Mouse (Mus musculus) MEL-GATA-1-ER (cell line): ENCODE measurements around the gene Ccdc27.
A peak's percentile ranks its signal among the peaks of the same experiment; 100 is the strongest.

Experiments used
- DNase-seq: peaks from one replicate; pipeline ENCODE4 v3.0.0-alpha.2; 2012; ENCODE audit warnings: low read depth; ENCODE audit errors: extremely low read depth

Ccdc27 gene

DNA sequence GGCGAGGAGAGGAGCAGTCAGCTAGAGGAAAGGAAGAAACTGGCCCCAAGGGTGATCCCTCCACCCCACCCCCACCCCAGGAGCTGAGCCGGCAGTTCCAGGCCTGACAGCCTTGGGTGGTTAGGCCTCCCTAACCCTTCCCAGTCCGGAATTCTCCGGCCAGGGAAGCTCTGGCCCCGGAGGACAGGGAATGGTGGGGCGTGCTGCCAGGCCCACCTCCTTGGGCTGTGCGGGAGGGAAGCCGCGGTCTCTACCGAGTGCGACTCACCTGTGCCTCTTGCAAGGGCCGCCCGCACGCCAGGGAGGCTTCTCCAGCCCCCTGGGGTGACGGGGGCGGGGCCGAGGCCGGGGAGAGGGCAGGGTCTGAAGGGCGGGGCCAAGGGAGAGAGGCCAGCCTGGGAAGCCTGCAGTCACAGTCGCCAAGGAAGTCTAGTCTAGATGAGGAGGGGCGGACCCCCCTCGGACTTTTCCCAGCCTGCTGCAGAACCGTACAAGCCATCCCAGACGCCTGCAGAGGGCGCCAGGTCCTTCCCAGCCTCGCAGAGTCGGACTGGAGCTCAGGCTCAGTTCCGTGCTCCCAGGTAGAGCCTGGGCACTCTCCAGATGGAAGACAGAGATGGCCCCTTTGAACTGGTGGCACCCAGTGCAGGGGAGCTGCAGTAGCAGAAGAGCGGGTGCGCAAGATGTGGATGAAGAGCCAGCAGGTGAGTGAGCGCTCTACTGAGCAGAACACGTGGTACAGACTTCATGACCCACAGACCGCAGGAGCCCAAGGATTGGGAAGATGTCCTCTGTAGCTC lies 16.6 kb downstream of the Ccdc27 start, which contains the start of gene Smim1:
Gene Smim1, minus strand, starts transcription at position 590 of the 800 bp plus-strand sequence.
- peak; percentile 84 for DNase-seq

DNA sequence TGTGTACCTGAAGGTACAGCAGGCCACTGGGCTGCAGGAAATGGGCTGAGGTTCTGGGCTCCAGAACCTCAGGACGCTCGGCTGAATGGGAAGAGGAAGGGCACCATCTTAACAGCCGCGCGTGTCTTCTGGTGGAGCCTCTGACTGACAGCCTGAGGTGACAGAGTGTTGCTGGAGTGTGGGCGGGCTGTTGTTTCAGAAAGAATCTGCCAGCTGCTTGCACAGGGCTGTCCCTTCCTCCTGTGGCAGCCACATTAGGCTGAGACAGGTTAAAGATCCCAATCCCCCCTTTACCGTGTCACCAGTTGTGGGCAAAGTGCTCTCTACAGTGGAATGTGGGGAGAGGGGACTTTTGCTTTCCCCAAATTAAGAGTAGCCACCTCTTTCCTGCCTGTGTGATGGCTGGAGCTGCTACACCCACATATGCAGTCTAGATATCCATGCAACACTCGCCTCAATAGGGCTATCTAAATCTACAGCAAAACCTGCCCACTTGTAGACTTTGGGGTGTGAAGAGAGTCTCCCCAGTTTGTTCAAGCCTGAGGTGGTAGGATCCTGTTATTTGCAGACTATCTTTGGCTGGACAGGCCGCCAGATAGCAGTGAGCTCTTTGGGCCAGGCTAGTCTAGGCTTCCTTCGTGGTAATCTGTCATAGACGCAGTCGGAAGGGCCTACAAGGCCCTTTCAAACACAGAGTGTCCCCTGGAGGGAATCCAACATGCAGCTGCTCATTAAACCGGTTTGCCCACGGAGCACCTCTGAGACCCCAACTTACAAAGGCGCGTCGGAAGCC lies 17.6 kb downstream of the Ccdc27 start:
- DNase-seq, result peak; percentile 43

DNA sequence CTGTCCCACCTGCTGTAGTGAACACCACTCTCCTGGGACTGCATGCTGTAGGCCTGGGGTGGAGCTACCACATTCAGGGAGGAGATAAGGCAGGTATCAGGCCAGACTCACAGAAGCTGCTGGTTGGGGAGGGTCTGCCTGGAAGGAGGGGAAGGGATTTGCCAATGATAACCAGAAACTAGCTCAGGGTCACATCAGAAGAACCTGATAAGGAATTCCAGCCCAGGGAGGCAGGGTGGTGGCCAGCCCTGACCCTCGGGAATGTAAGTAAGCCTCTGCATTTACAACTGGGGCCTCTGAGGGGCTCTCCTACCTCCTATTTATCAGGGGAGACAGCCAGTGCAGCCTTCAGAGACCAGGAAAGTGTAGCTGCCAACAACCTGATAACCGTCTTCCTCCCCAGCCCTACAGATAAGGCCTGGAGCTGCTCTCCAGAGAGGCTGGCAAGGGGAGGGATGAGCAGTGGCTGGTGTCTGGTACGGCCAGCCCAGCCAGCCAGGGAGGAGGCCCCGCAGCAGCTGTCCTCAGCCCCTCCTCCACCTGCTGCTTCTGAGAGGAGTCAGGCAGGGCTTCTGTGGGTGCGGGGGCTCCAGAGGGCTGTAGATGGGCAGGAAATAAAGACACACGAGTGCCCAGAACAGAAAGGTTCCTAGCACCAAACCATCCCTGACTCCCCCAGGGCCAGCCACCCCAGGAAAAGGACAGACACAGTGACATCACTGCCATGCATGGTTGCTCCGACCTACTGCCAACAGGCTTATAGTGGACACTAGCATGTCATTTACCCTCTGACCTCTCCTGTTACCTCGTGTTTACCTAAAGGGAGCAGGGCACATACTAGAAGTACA lies 18.5 kb downstream of the Ccdc27 start:
- DNase-seq, result peak; percentile 92

DNA sequence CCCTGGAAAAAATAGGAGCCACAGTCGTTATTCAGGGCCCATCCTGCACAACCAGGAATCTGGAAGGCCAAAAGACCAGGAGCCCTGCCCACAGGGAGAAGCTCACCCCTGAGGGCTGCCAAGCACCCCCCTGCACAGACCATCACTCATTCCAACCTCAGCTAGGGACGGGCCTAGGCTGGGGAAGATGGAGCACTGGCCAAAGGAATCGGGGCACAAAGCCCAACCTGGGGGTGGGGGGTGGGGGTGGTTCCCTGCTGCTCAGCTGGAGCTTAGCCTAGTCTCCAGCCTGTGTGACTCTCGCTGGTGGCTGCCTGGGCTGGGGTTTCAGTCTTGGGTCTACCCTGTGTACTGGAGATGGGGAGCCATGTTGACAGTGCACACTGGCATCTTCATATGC lies 19.6 kb downstream of the Ccdc27 start:
- DNase-seq, result no peak

DNA sequence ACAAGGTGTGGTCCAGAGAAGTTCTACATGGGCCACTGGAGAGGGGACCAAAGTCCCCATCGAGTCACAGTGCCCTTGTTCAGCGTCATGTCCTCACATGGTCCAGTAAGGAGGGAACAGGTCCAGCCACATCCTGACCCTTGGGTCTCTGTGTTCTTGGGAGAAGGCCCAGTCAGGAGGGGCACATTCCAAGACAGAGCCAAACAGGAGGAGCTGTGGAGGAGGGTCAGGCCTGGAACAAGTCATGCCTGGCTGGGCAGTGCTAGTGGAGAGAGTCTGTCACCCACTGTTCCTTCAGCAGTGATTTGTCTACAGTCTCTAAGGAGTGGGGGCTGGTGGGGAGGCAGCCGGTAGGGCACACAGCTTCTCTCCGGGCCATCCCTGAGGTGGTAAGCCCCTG lies 20.1 kb downstream of the Ccdc27 start:
- no peak for DNase-seq

DNA sequence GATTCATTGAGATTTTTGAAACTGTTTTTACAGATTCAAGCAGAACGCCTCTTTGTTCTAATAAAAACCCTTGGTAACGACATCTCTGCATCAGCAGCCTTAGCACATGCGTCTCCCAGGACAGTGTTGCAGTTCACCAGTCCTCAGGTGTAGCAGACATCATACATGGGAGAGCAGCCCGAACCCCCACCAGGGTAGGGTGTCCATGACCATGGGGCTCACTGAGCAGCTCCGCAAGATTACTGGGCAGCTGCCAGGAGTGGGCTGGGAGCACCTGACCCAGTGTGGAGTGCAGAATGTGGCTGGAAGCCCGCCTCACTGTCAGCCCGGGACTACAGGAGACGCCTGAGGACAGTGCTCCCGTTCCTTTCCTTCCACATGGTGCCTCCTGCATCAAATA lies 21.0 kb downstream of the Ccdc27 start:
- no peak for DNase-seq

DNA sequence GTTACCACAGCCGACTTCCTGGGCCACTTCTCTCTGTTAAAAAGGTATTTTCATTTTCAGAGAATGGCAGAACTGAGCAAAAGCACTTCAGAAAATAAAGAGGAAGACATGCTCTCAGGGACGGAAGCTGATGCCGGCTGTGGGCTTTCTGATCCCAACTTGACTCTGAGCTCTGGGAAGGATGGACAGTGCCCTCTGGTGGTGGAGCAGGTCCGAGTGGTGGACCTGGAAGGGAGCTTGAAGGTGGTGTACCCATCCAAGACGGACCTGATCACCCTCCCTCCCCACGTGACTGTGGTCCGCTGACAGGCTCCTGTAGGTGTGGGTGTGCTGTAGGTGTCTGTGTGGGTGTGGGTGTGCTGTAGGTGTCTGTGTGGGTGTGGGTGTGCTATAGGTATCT lies 22.9 kb downstream of the Ccdc27 start:
- no peak for DNase-seq

DNA sequence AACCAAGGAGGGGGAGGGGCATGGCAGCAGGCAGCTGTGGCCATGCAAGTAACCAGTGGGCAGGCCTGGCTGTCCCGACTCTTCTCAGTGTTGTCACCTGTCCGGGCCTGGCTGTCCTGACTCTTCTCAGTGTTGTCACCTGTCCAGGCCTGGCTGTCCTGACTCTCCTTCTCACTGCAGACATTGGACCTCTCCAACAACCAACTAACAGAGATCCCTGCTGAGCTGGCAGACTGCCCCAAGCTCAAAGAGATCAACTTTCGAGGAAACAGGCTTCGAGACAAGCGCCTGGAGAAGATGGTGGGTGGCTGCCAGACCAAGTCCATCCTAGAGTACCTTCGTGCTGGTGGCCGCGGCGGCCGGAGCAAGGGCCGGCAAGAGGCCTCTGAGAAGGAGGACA lies 27.0 kb downstream of the Ccdc27 start:
- DNase-seq, result no peak

DNA sequence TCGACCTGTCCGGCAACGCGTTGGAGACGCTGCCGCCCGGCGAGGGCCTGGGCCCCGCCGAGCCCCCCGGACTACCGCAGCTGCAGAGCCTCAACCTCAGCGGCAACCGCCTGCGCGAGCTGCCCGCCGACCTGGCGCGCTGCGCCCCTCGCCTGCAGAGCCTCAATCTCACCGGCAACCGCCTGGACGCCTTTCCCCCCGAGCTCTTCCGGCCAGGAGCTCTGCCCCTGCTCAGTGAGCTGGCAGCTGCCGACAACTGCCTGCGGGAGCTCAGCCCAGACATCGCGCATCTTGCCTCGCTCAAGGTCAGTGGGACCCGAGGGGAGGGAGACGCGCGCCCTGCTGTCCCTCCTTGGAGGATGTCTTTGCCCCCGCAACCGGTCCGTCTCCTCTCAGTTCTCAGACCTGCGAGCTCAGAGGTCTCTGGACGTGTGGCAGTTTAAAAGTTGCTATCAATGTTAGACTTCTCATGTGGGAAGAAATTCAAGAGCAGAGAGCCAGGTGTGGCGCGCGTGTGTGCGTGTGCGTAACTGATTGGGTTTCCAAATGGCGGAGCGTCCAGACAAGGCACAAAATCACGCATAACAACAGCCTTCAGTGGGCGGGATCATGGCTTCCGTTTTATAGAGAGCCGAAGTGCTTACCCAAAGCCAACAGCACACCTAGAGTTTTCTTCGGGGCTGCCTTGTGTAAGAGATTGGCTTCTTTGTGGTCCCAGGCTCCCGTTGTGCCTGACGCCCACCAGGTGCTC lies 30.2 kb downstream of the Ccdc27 start:
- DNase-seq, result no peak

DNA sequence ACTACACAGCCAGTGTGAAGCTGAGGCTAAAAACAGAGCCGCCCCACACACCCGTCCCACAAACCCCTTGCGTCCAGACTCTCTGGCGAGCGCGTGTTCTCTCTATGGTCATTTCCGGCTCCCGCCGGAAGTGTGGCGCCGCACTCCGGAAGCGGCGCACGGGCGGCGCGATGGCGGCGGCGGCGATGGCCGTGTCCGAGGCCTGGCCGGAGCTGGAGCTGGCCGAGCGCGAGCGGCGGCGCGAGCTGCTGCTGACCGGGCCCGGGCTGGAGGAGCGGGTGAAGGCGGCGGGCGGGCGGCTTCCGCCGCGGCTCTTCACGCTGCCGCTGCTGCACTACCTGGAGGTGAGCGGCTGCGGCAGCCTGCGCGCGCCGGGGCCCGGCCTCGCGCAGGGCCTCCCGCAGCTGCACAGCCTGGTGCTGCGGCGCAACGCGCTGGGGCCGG lies 30.8 kb downstream of the Ccdc27 start, which contains the start of gene Lrrc47:
Gene Lrrc47, plus strand, starts transcription at position 86 of the 444 bp plus-strand sequence.
- peak; percentile 52 for DNase-seq

DNA sequence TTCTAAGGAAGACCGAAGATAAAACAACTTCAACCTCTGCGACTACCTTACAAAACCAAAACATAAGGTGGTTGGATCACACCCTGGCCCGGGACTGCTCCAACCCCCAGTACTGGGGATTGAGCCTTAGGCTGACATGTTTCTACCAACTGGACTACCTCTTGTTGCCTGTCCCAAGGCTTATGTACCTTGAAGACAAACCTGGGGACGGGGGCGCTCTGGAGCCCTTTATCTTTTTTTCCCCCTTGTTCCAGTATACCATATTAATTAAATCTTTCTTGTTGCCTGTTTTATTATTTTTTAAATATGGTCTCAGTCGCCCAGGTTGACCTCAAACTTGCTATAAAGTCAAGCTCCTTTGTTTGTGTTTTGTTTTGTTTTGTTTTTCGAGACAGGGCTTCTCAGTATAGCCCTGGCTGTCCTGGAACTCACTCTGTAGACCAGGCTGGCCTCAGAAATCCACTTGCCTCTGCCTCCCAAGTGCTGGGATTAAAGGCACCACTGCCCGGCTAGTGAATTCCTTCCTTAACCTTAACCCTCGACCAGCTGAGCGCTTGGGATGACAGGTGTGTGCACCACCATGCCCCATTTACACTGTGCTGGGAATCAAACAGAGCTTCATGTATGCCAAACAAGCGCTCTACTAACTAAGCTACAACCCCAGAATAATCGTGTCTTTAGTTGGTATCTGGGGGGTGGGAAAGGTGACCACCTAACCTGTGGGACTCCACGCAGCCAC lies 31.4 kb downstream of the Ccdc27 start:
- DNase-seq, result no peak

DNA sequence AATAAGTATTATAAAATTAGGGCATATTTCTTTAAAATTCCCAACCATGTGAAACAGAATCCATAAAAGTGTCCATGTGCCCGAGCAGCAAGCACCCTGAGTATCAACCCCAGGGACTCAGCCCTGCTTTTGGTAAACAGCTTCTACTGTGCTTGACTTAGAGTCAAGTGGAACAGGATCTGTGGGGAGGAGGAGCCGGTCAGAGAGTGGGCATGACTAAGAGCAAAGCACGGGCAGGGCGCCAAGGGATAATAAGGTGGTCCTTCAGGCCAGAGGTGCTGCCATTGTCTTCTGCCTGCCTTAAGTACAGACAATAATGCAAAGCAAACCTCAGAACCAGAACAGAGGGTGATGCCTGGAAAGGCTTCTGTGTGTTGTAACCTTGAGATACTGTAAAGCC lies 34.7 kb downstream of the Ccdc27 start:
- DNase-seq, result no peak

DNA sequence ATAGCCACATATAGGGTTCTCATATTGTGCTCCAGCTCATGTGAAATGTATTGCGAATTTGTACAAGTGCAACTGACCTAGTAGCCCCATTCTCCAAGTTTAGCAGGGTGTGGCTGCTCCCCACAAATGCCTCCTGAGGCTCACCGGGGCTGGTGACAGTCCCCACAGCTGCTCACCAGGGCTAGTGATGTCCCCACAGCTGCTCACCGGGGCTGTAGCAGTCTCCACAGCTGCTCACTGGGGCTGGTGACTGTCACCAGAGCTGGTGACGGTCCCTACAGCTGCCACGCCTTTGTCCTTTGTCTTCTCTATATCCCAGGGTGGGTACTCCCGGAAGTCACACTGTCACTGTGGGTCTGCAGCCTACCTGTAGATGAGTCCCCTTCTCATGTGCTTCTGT lies 36.2 kb downstream of the Ccdc27 start:
- DNase-seq, result no peak

DNA sequence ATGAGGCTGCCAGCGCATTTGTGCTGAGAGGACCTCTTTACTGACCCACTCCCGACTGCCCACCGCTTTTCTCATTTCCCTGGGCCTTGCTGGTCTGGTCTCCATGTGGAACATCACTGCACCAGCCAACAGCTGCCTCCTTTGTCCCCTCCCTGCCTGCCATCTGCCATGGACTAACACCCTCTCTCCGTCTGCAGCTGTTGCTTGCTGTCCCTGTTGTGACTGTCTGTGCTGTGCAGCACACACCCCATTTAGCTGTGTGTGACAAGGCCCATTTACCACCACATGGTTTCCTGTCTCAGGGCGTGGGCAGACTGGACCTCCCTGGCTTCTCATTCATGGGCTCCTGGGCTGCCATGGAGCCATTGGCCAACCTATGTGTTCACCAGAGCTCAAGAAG lies 37.0 kb downstream of the Ccdc27 start:
- no peak for DNase-seq

DNA sequence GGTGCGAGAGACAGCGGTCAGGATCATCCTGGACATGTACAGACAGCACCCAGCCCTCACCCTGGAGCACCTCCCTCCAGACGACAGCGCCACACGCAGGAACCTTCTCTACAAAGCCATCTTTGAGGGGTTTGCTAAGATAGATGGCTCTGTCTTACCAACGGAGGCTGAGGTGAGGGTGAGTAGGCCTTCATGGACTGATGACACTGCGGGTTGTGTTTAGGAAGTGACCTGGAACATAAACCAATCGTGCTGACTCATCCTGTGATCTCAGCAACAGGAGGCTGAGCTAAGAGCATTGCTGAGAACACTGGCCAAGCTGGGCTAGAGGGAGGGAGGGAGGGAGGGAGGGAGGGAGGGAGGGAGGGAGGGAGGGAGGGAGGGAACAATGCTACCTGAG lies 49.0 kb downstream of the Ccdc27 start:
- DNase-seq, result no peak

DNA sequence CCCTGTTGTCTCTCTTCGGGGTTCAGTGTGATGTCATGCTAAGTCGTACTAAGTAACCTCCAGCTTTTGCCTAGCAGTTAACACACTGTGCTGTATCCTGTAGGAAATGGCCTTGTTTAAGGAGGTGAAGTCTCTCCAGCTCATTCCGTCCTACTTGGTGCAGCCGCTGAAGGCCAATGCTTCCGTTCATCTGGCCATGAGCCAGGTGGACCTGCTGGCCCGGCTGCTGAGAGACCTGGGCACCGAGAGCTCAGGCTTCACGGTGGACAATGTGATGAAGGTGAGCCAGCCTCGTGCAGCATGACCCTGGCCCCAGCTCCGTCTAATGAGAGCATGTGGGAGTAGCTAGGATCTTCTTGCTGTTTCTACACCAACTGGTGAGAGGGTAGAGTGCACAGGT lies 49.8 kb downstream of the Ccdc27 start:
- DNase-seq, result no peak

DNA sequence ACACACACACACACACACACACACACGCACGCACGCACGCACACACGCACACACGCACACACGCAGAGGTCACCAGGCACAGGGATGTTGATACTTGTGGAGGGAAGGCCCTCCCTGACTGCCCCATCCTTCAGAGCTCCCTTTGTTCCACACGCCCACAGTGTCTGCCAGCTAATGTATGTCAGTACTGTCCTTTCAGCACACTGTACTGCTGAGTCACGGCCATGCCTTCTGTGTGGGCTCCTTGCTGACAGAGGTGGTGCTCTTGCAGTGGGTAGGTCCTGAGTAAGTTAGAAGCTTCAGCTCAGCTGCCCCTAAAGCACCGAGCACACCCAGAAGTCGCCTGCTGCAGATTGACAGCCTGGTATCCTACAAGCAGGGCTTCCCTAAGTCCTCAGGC lies 62.0 kb downstream of the Ccdc27 start:
- DNase-seq, result no peak

DNA sequence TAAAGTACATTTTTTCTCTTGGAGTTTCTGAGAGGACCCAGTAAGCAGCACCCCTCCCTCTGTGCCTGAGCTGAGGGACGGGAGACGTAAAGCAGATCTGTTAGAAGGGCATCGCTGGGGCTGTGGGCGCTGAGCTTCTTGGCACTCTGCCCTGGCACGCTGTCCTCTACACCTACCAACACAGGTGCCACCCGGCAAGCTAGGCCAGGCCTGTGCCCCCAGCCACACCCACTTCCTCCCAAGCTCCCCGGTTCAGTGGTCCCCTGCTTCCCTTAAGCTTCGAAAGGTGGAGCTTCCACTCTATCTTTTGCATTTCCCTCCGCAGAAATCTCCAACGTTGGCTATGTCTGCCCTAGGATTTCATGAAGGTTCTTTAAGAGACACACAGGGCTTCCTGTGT lies 63.2 kb downstream of the Ccdc27 start:
- DNase-seq, result no peak
